Mouse (Mus musculus) heart, embryonic 12.5 days (tissue): ENCODE results near the gene Rasd2. TPM values are rescaled to one million over a fixed set of nuclear protein-coding genes. Genes with fewer than 3 reads are reported as not detected.

ENCODE experiments used
- ATAC-seq: fragments of 200-750 bp; cut with Nextera tagmentation; 2 replicates; pipeline ENCODE4 v1.8.0; 2017; ENCODE audit warnings: moderate TSS enrichment, moderate library complexity; ENCODE audit not compliant: insufficient number of reproducible peaks, low FRiP score
- H3K27ac ChIP-seq: fragments of 300-500 bp; sonication (generic); 2 replicates; pipeline ENCODE4 v1.5.1; 2016; ENCODE audit warnings: mild to moderate bottlenecking, moderate library complexity; ENCODE audit not compliant: poor library complexity, severe bottlenecking
- H3K27me3 ChIP-seq: fragments of 300-500 bp; sonication (generic); replicated peaks from 2 replicates; pipeline ENCODE4 v1.6.1; 2016; ENCODE audit warnings: mild to moderate bottlenecking, moderate library complexity
- H3K36me3 ChIP-seq: fragments of 300-500 bp; sonication (generic); 2 replicates; pipeline ENCODE4 v1.6.1; 2016; ENCODE audit warnings: mild to moderate bottlenecking, moderate library complexity
- H3K4me1 ChIP-seq: fragments of 300-500 bp; sonication (generic); replicated peaks from 2 replicates; pipeline ENCODE4 v1.6.1; 2016; ENCODE audit warnings: mild to moderate bottlenecking
- H3K4me2 ChIP-seq: fragments of 300-500 bp; sonication (generic); 2 replicates; pipeline ENCODE4 v1.6.1; 2016; ENCODE audit warnings: mild to moderate bottlenecking, moderate library complexity
- H3K4me3 ChIP-seq: fragments of 300-500 bp; sonication (generic); 2 replicates; pipeline ENCODE4 v1.5.1; 2016; ENCODE audit warnings: mild to moderate bottlenecking
- H3K9ac ChIP-seq: fragments of 300-500 bp; sonication (generic); 2 replicates; pipeline ENCODE4 v1.6.1; 2016; ENCODE audit warnings: mild to moderate bottlenecking, moderate library complexity
- H3K9me3 ChIP-seq: fragments of 300-500 bp; sonication (generic); replicated peaks from 2 replicates; pipeline ENCODE4 v1.6.1; 2016; ENCODE audit warnings: mild to moderate bottlenecking, moderate library complexity
- WGBS: fragments of 180-500 bp; shearing (Covaris S2); methylation state at CpG from one replicate; pipeline ENCODE4 v1.1.7; 2016; 5-methylcytosine and 5-hydroxymethylcytosine counted together
- polyA plus RNA-seq: library from polyadenylated mRNA; unstranded; fragments of >200 nt; fragmentation: Nextera tagmentation; extraction: Ambion mirVana; gene quantifications from 2 replicates; pipeline ENCODE4 v1.2.1, GENCODE M21; 2016

Rasd2 gene
- polyA plus RNA-seq, 1 experiment from 2014 or later = 0.13 TPM

- Histone ChIP-seq H3K27me3 (peaks cover 6% of the 10 kb centered on the region), H3K4me3 (no peak overlapping the region), H3K9ac (no peak overlapping the region), H3K4me2 (no peak overlapping the region), H3K4me1 (peaks cover 4% of the 10 kb centered on the region; the same call in 1 of the 2 replicates), H3K27ac (no peak overlapping the region), H3K36me3 (no peaks in the 10 kb centered on the region), H3K9me3 (no peaks in the 10 kb centered on the region)
- WGBS = 78% methylated on average over 5 of the region's 5 CpGs
- ATAC-seq = no peak
These were observed 8.9 kb downstream of the Rasd2 start for GRCm38 (mm10) chr8:75222665-75223064.

GRCm38 (mm10) chr8:75226773-75227172 is 13.0 kb downstream of the Rasd2 start:
- Histone ChIP-seq H3K36me3 (no peaks in the 10 kb centered on the region), H3K4me1 (peaks cover 6% of the 10 kb centered on the region; the same call in 1 of the 2 replicates), H3K27me3 (peaks cover 3% of the 10 kb centered on the region), H3K9ac (no peak overlapping the region), H3K4me3 (no peak overlapping the region), H3K9me3 (no peaks in the 10 kb centered on the region), H3K4me2 (no peak overlapping the region), H3K27ac (no peak overlapping the region)
- ATAC-seq = no peak
- WGBS = 74% methylated on average over 2 of the region's 2 CpGs

- 51% methylated on average over 4 of the region's 4 CpGs for WGBS
- H3K27ac ChIP-seq = no peak overlapping the region
- no peaks in the 10 kb centered on the region for H3K36me3 ChIP-seq
These were observed 20.3 kb downstream of the Rasd2 start for GRCm38 (mm10) chr8:75233915-75234554.

GRCm38 (mm10) chr8:75247331-75247730 is 33.6 kb downstream of the Rasd2 start:
- peaks cover 6% of the 10 kb centered on the region for H3K9me3 ChIP-seq
- H3K4me1 ChIP-seq = no peaks in the 10 kb centered on the region
- WGBS = 80% methylated on average over 15 of the region's 15 CpGs
- no peak overlapping the region for H3K4me2 ChIP-seq
- no peak overlapping the region for H3K4me3 ChIP-seq
- H3K27me3 ChIP-seq = no peaks in the 10 kb centered on the region
- H3K36me3 ChIP-seq = no peaks in the 10 kb centered on the region
- no peak overlapping the region for H3K27ac ChIP-seq
- no peak for ATAC-seq
- no peak overlapping the region for H3K9ac ChIP-seq

More at GRCm38 (mm10) chr8:75233915-75234554, 20.3 kb downstream of the Rasd2 start:
- H3K4me1 ChIP-seq = no peaks in the 10 kb centered on the region
- no peaks in the 10 kb centered on the region for H3K27me3 ChIP-seq
- H3K4me2 ChIP-seq = no peak overlapping the region
- H3K9ac ChIP-seq = no peak overlapping the region
- H3K4me3 ChIP-seq = no peak overlapping the region
- H3K9me3 ChIP-seq = no peaks in the 10 kb centered on the region
- ATAC-seq = no peak

- no peaks in the 10 kb centered on the region for H3K4me1 ChIP-seq
- peaks cover 9% of the 10 kb centered on the region for H3K9me3 ChIP-seq
- no peak overlapping the region for H3K9ac ChIP-seq
- ATAC-seq = no peak
- no peak overlapping the region for H3K4me3 ChIP-seq
- no peak overlapping the region for H3K27ac ChIP-seq
- H3K4me2 ChIP-seq = no peak overlapping the region
- 87% methylated on average over 4 of the region's 4 CpGs for WGBS
- no peaks in the 10 kb centered on the region for H3K36me3 ChIP-seq
- H3K27me3 ChIP-seq = no peaks in the 10 kb centered on the region
These were observed 35.4 kb downstream of the Rasd2 start for GRCm38 (mm10) chr8:75249186-75249585.

- no peak overlapping the region for H3K4me3 ChIP-seq
- no peaks in the 10 kb centered on the region for H3K4me1 ChIP-seq
- peaks cover 3% of the 10 kb centered on the region; the same call in 1 of the 2 replicates for H3K9me3 ChIP-seq
- no peaks in the 10 kb centered on the region for H3K36me3 ChIP-seq
- H3K27ac ChIP-seq = no peak overlapping the region
- ATAC-seq = no peak
- no peak overlapping the region for H3K4me2 ChIP-seq
- 74% methylated on average over 3 of the region's 3 CpGs for WGBS
- H3K9ac ChIP-seq = no peak overlapping the region
- no peaks in the 10 kb centered on the region for H3K27me3 ChIP-seq
These were observed 40.3 kb downstream of the Rasd2 start for GRCm38 (mm10) chr8:75254027-75254426.

- Histone ChIP-seq H3K4me3 (no peak overlapping the region), H3K4me1 (no peaks in the 10 kb centered on the region), H3K9ac (no peak overlapping the region), H3K36me3 (no peaks in the 10 kb centered on the region), H3K9me3 (0 out of 2 replicates have a peak, but pooled peaks cover 3% of the 10 kb centered on the region), H3K27ac (no peak overlapping the region), H3K4me2 (no peak overlapping the region), H3K27me3 (no peaks in the 10 kb centered on the region)
- ATAC-seq = no peak
- 81% methylated on average over 3 of the region's 3 CpGs for WGBS
These were observed 41.9 kb downstream of the Rasd2 start for GRCm38 (mm10) chr8:75255635-75256034.

- H3K9me3 ChIP-seq = peaks cover 9% of the 10 kb centered on the region
- no peak overlapping the region for H3K4me3 ChIP-seq
- H3K36me3 ChIP-seq = no peaks in the 10 kb centered on the region
- H3K4me2 ChIP-seq = no peak overlapping the region
- no peak for ATAC-seq
- H3K9ac ChIP-seq = no peak overlapping the region
- H3K4me1 ChIP-seq = 0 out of 2 replicates have a peak, but pooled peaks cover 2% of the 10 kb centered on the region
- H3K27me3 ChIP-seq = no peaks in the 10 kb centered on the region
- 37% methylated on average over 4 of the region's 4 CpGs for WGBS
- H3K27ac ChIP-seq = no peak overlapping the region
These were observed 58.4 kb downstream of the Rasd2 start for GRCm38 (mm10) chr8:75272166-75272565.

Other genes starting within 250 kb of the Rasd2 start
- 23.8 and 28.4 TPM in 2 replicates for gene Hmgxb4, start 220.6 kb upstream of the Rasd2 start, polyA plus RNA-seq
- 39.3 and 39.8 TPM in 2 replicates for gene Tom1, start 180.2 kb upstream of the Rasd2 start, polyA plus RNA-seq
- gene Hmox1, start 120.3 kb upstream of the Rasd2 start, polyA plus RNA-seq = 20.0 and 20.1 TPM in 2 replicates
- gene Mcm5, start 104.4 kb upstream of the Rasd2 start, polyA plus RNA-seq = 102 and 103 TPM in 2 replicates
- gene Gm10358, start 192.6 kb downstream of the Rasd2 start, polyA plus RNA-seq = 0.38 and 0.68 TPM in 2 replicates
- gene Iqcm, start 234.8 kb downstream of the Rasd2 start, polyA plus RNA-seq = not detected in 2 replicates